Mouse (Mus musculus) heart, embryonic 14.5 days (tissue): ENCODE measurements at regions not wholly inside any gene's neighbourhood (a gene's known extent, or its start where the extent isn't known, plus 50 kb on each side); places are given as distances from the start of the nearest gene placed in this dataset.

ENCODE experiments used
- ATAC-seq: fragments of 200-750 bp; cut with Nextera tagmentation; 2 replicates; pipeline ENCODE4 v1.8.0; 2017; ENCODE audit warnings: low read depth, moderate TSS enrichment; ENCODE audit not compliant: insufficient number of reproducible peaks, insufficient read depth, low FRiP score
- H3K27ac ChIP-seq, 2 experiments: fragments of 200-500 bp in 1 of 2; fragments of 300-500 bp in 1 of 2; sonication (generic) in 1 of 2; replicated peaks in 1 of 2; 2 replicates each; pipeline ENCODE4 v1.5.1; 2012 to 2014; ENCODE audit warnings: low read depth in 2 of 2, low read length in 2 of 2, control low read depth in 1 of 2, mild to moderate bottlenecking in 1 of 2, mixed read lengths in 1 of 2; ENCODE audit not compliant: control insufficient read depth in 1 of 2, insufficient read depth in 1 of 2
- H3K27me3 ChIP-seq: fragments of 300-500 bp; sonication (generic); 2 replicates; pipeline ENCODE4 v1.6.1; 2014; ENCODE audit warnings: mild to moderate bottlenecking, low read length, control low read depth; ENCODE audit not compliant: control insufficient read depth, insufficient read depth
- H3K36me3 ChIP-seq: fragments of 300-500 bp; sonication (generic); 2 replicates; pipeline ENCODE4 v1.6.1; 2014; ENCODE audit warnings: mild to moderate bottlenecking, control low read depth, low read length, mixed read lengths; ENCODE audit not compliant: control insufficient read depth, insufficient read depth
- H3K4me1 ChIP-seq, 2 experiments: fragments of 200-500 bp in 1 of 2; fragments of 300-500 bp in 1 of 2; sonication (generic) in 1 of 2; 2 replicates each; pipeline ENCODE4 v1.6.1; 2012 to 2014; ENCODE audit warnings: low read length in 2 of 2, control low read depth in 1 of 2, mixed read lengths in 1 of 2; ENCODE audit not compliant: control insufficient read depth in 2 of 2, insufficient read depth in 2 of 2
- H3K4me2 ChIP-seq: fragments of 300-500 bp; sonication (generic); 2 replicates; pipeline ENCODE4 v1.6.1; 2014; ENCODE audit warnings: mild to moderate bottlenecking, low read length
- H3K4me3 ChIP-seq, 2 experiments: fragments of 200-500 bp in 1 of 2; fragments of 300-500 bp in 1 of 2; sonication (generic) in 1 of 2; 2 replicates each; pipeline ENCODE4 v1.5.1; 2012 to 2014; ENCODE audit warnings: low read length in 2 of 2, mild to moderate bottlenecking in 2 of 2, control low read depth in 1 of 2, low read depth in 1 of 2, moderate library complexity in 1 of 2; ENCODE audit not compliant: control insufficient read depth in 1 of 2, insufficient read depth in 1 of 2
- H3K9ac ChIP-seq: fragments of 300-500 bp; sonication (generic); 2 replicates; pipeline ENCODE4 v1.6.1; 2014; ENCODE audit warnings: mild to moderate bottlenecking, low read length
- H3K9me3 ChIP-seq: fragments of 300-500 bp; sonication (generic); 2 replicates; pipeline ENCODE4 v1.6.1; 2016; ENCODE audit warnings: low read length, control low read depth; ENCODE audit not compliant: control insufficient read depth
- WGBS: fragments of 180-500 bp; shearing (Covaris S2); extraction: QIAGEN DNeasy Blood & Tissue Kit; methylation state at CpG from one replicate; pipeline ENCODE4 v1.1.7; 2014; 5-methylcytosine and 5-hydroxymethylcytosine counted together

GRCm38 (mm10) chr1:126930611-126931010 lies 100.0 kb upstream of the Nckap5 start:
- Histone ChIP-seq H3K4me3 (no peak overlapping the region), H3K4me1 (peaks cover 2 to 9% of the 10 kb centered on the region in 2 experiments; a peak in 3 of 4 replicates), H3K36me3 (no peaks in the 10 kb centered on the region), H3K27ac (no peak overlapping the region), H3K9ac (no peak overlapping the region), H3K4me2 (no peak overlapping the region), H3K9me3 (no peaks in the 10 kb centered on the region), H3K27me3 (no peaks in the 10 kb centered on the region)
- WGBS = 59% methylated on average over 14 of the region's 14 CpGs
- no peak for ATAC-seq

- ATAC-seq = no peak
- H3K4me3 ChIP-seq = no peak overlapping the region
- H3K4me2 ChIP-seq = no peak overlapping the region
- no peak overlapping the region for H3K9ac ChIP-seq
- no peak overlapping the region for H3K27ac ChIP-seq
- peaks cover 8 to 17% of the 10 kb centered on the region in 2 experiments for H3K4me1 ChIP-seq
- H3K27me3 ChIP-seq = no peaks in the 10 kb centered on the region
- 58% methylated on average over 4 of the region's 4 CpGs for WGBS
- no peaks in the 10 kb centered on the region for H3K36me3 ChIP-seq
- H3K9me3 ChIP-seq = no peaks in the 10 kb centered on the region
Observed at GRCm38 (mm10) chr1:126929666-126930065, 99.1 kb upstream of the Nckap5 start.

GRCm38 (mm10) chr1:126928186-126928585 lies 97.6 kb upstream of the Nckap5 start:
- Histone ChIP-seq H3K9me3 (no peaks in the 10 kb centered on the region), H3K4me3 (no peak overlapping the region), H3K36me3 (no peaks in the 10 kb centered on the region), H3K27ac (no peak overlapping the region), H3K4me1 (peaks cover 8 to 17% of the 10 kb centered on the region in 2 experiments), H3K9ac (no peak overlapping the region), H3K4me2 (no peak overlapping the region), H3K27me3 (no peaks in the 10 kb centered on the region)
- 39% methylated on average over 7 of the region's 7 CpGs for WGBS
- no peak for ATAC-seq

- no peak overlapping the region for H3K4me3 ChIP-seq
- H3K9ac ChIP-seq = no peak overlapping the region
- H3K9me3 ChIP-seq = no peaks in the 10 kb centered on the region
- H3K36me3 ChIP-seq = no peaks in the 10 kb centered on the region
- peak overlapping the region; percentile 36 for H3K4me2 ChIP-seq
- ATAC-seq = peak; percentile 87
- WGBS = 39% methylated on average over 12 of the region's 12 CpGs
- H3K27ac ChIP-seq = peak overlapping the region; percentile 67 to 69
- H3K27me3 ChIP-seq = no peaks in the 10 kb centered on the region
- peaks cover 10 to 25% of the 10 kb centered on the region in 2 experiments for H3K4me1 ChIP-seq
Observed at GRCm38 (mm10) chr1:126925150-126926035, 94.8 kb upstream of the Nckap5 start.

- H3K27me3 ChIP-seq = no peaks in the 10 kb centered on the region
- H3K4me2 ChIP-seq = no peak overlapping the region
- no peak overlapping the region for H3K9ac ChIP-seq
- H3K4me3 ChIP-seq = no peak overlapping the region
- ATAC-seq = no peak
- H3K4me1 ChIP-seq = peaks cover 10 to 25% of the 10 kb centered on the region in 2 experiments
- 88% methylated on average over 4 of the region's 4 CpGs for WGBS
- H3K9me3 ChIP-seq = no peaks in the 10 kb centered on the region
- no peaks in the 10 kb centered on the region for H3K36me3 ChIP-seq
- no peak overlapping the region for H3K27ac ChIP-seq
Observed at GRCm38 (mm10) chr1:126923981-126924380, 93.4 kb upstream of the Nckap5 start.

- WGBS = 87% methylated on average over 4 of the region's 4 CpGs
- Histone ChIP-seq H3K4me2 (no peak overlapping the region), H3K9ac (no peak overlapping the region), H3K4me3 (no peak overlapping the region), H3K27me3 (no peaks in the 10 kb centered on the region), H3K4me1 (peaks cover 9 to 20% of the 10 kb centered on the region in 2 experiments), H3K36me3 (no peaks in the 10 kb centered on the region), H3K27ac (no peak overlapping the region), H3K9me3 (no peaks in the 10 kb centered on the region)
- ATAC-seq = no peak
Observed at GRCm38 (mm10) chr1:126922231-126922630, 91.6 kb upstream of the Nckap5 start.

GRCm38 (mm10) chr1:126918876-126919275 lies 88.3 kb upstream of the Nckap5 start:
- H3K4me3 ChIP-seq = no peak overlapping the region
- H3K27ac ChIP-seq = no peak overlapping the region
- H3K4me1 ChIP-seq = peaks cover 3 to 7% of the 10 kb centered on the region in 2 experiments; a peak in 3 of 4 replicates
- no peak overlapping the region for H3K9ac ChIP-seq
- ATAC-seq = no peak
- H3K9me3 ChIP-seq = no peaks in the 10 kb centered on the region
- no peaks in the 10 kb centered on the region for H3K36me3 ChIP-seq
- H3K4me2 ChIP-seq = no peak overlapping the region
- 65% methylated on average over 1 of the region's 1 CpGs for WGBS
- H3K27me3 ChIP-seq = no peaks in the 10 kb centered on the region
